Mouse (Mus musculus) myocyte (in vitro differentiated cells): ENCODE data around the gene Rrn3.

Source experiments
- MAX ChIP-seq: IDR thresholded peaks from one replicate; pipeline ENCODE4 v1.6.1; 2011; ENCODE audit warnings: low read depth, mild to moderate bottlenecking, control low read depth
- MYOG ChIP-seq, 3 experiments: IDR thresholded peaks; one replicate each; pipeline ENCODE4 v1.6.1; 2011; ENCODE audit warnings: control low read depth in 2 of 3, low read depth in 2 of 3, mild to moderate bottlenecking in 2 of 3; ENCODE audit not compliant: insufficient read length in 2 of 3, control insufficient read depth in 1 of 3, insufficient read depth in 1 of 3
- POLR2A ChIP-seq: IDR thresholded peaks from one replicate; pipeline ENCODE4 v1.6.1; 2011; ENCODE audit warnings: low read depth, mild to moderate bottlenecking, control low read depth, moderate library complexity; ENCODE audit not compliant: insufficient read length
- POLR2AphosphoS2 ChIP-seq: IDR thresholded peaks from one replicate; pipeline ENCODE4 v1.6.1; 2011; ENCODE audit warnings: low read depth, control low read depth; ENCODE audit not compliant: insufficient read length
- REST ChIP-seq: IDR thresholded peaks from one replicate; pipeline ENCODE4 v1.6.1; 2011; ENCODE audit warnings: mild to moderate bottlenecking, control low read depth, moderate library complexity; ENCODE audit not compliant: insufficient read depth, insufficient read length
- TCF3 ChIP-seq: IDR thresholded peaks from one replicate; pipeline ENCODE4 v1.6.1; 2011; ENCODE audit warnings: low read depth, control low read depth; ENCODE audit not compliant: insufficient read length
- USF1 ChIP-seq: IDR thresholded peaks from one replicate; pipeline ENCODE4 v1.6.1; 2011; ENCODE audit warnings: low read depth, mild to moderate bottlenecking, control low read depth, moderate library complexity

DNA sequence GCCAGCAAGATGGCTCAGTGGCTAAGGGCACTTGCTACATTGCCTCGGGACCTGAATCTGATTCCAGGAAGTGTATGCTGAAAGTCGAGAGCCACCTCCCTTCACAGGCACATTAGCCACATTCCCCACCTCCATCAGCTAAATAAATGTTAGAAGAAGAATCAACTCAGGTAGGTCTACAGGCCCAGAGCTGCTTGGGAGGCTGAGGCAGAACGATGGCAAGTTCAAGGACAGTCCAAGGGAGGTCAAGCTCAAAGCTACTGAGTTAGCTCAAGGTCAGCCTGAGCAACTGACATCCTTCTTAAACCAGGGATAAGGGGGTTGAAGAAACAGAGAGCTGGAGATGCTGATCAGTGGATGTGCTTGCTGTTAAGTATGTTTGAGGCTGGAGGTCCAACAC lies 47.7 kb upstream of the Rrn3 start:
- no peak for TF ChIP-seq POLR2A
- TF ChIP-seq POLR2AphosphoS2: no peak
- TF ChIP-seq MAX: no peak
- TF ChIP-seq REST: no peak
- no peak for TF ChIP-seq MYOG (IDR thresholded peaks at IDR 0.05; ENCODE audit: control insufficient read depth in 1 of 3, insufficient read depth in 1 of 3, insufficient read length in 2 of 3, low read depth in 2 of 3)
- no peak for TF ChIP-seq TCF3
- no peak for TF ChIP-seq USF1
